Mouse (Mus musculus): ENCODE measurements around the gene Gabbr2. TPM values are rescaled to one million over a fixed set of nuclear protein-coding genes. Genes with fewer than 3 reads are reported as not detected.

Gene Gabbr2
- total and polyA plus RNA-seq, 3 experiments: not detected

GRCm38 (mm10) chr4:47022804-47023603 lies 31.3 kb upstream of the Gabbr2 start:
- peaks cover 2% of the 10 kb centered on the region for H3K9me3 ChIP-seq (replicated peaks; ENCODE audit: low read length)
- H3K27me3 ChIP-seq (replicated peaks): peaks cover 77% of the 10 kb centered on the region
- no peak overlapping the region for H3K4me2 ChIP-seq (ENCODE audit: insufficient read depth, low read depth, poor library complexity, severe bottlenecking)
- no peak for TF ChIP-seq E2F4 (IDR thresholded peaks at IDR 0.05; ENCODE audit: insufficient replicate concordance, low read depth, low read length)
- TF ChIP-seq POLR2AphosphoS2 (IDR thresholded peaks at IDR 0.05; ENCODE audit: low read depth, low read length): no peak
- TF ChIP-seq TBP (conservative IDR thresholded peaks at IDR 0.05; ENCODE audit: low read depth, low read length): no peak
- no peak for TF ChIP-seq RAD21 (IDR thresholded peaks at IDR 0.05; ENCODE audit: low read depth, low read length)
- TF ChIP-seq MAZ (IDR thresholded peaks at IDR 0.05; ENCODE audit: low read depth, low read length): no peak
- no peak for TF ChIP-seq PAX5 (IDR thresholded peaks at IDR 0.05; ENCODE audit: low read length)
- TF ChIP-seq ZMIZ1 (IDR thresholded peaks at IDR 0.05; ENCODE audit: low read depth, low read length): no peak
- no peak for TF ChIP-seq SMC3 (IDR thresholded peaks at IDR 0.05; ENCODE audit: low read depth, low read length)
- TF ChIP-seq POLR2A (IDR thresholded peaks at IDR 0.05; ENCODE audit: low read depth, low read length): no peak
- no peak for DNase-seq (ENCODE audit: extremely low read depth)
- H3K27ac ChIP-seq (ENCODE audit: insufficient read depth, low read depth): no peak overlapping the region
- no peak overlapping the region for H3K9ac ChIP-seq (ENCODE audit: insufficient read depth, low read depth)
- no peaks in the 10 kb centered on the region for H3K79me2 ChIP-seq (replicated peaks; ENCODE audit: control insufficient read depth, extremely low read depth, insufficient read depth, poor library complexity, severe bottlenecking)
- no peaks in the 10 kb centered on the region for H3K36me3 ChIP-seq (replicated peaks in 1 of 2; ENCODE audit: control insufficient read depth in 1 of 2, insufficient read depth in 1 of 2, low read length in 1 of 2)
- H3K4me3 ChIP-seq (replicated peaks in 1 of 3; ENCODE audit: low read depth in 2 of 3, low read length in 2 of 3, poor library complexity in 1 of 3): no peak overlapping the region
- in situ Hi-C loops (cut with MboI; ENCODE audit: low pct_ligation_motif_present, low pct_unique_long_range_greater_than_20kb, low sequenced_read_pairs) (no loop called here), dilution Hi-C loops (cut with MboI; ENCODE audit: extremely low pct_ligation_motif_present, extremely low pct_unique_long_range_greater_than_20kb, low sequenced_read_pairs) (no loop called here)
- H3K4me1 ChIP-seq (ENCODE audit: control insufficient read depth in 1 of 2, insufficient read depth in 2 of 2): no peaks in the 10 kb centered on the region

GRCm38 (mm10) chr4:47020563-47020962 lies 28.9 kb upstream of the Gabbr2 start:
- H3K36me3 ChIP-seq (replicated peaks in 1 of 2; ENCODE audit: control insufficient read depth in 1 of 2, insufficient read depth in 1 of 2, low read length in 1 of 2): no peaks in the 10 kb centered on the region
- H3K79me2 ChIP-seq (replicated peaks; ENCODE audit: control insufficient read depth, extremely low read depth, insufficient read depth, poor library complexity, severe bottlenecking): no peaks in the 10 kb centered on the region
- H3K4me3 ChIP-seq (replicated peaks in 1 of 3; ENCODE audit: low read depth in 2 of 3, low read length in 2 of 3, poor library complexity in 1 of 3): no peak overlapping the region
- H3K4me1 ChIP-seq (ENCODE audit: control insufficient read depth in 1 of 2, insufficient read depth in 2 of 2): no peaks in the 10 kb centered on the region
- H3K9me3 ChIP-seq (replicated peaks; ENCODE audit: low read length): no peaks in the 10 kb centered on the region
- in situ Hi-C loops (cut with MboI; ENCODE audit: low pct_ligation_motif_present, low pct_unique_long_range_greater_than_20kb, low sequenced_read_pairs): no loop called here
- H3K27ac ChIP-seq (ENCODE audit: insufficient read depth, low read depth): no peak overlapping the region
- peak; percentile 41 for DNase-seq (ENCODE audit: extremely low read depth)
- H3K4me2 ChIP-seq (ENCODE audit: insufficient read depth, low read depth, poor library complexity, severe bottlenecking): no peak overlapping the region
- dilution Hi-C loops (cut with MboI; ENCODE audit: extremely low pct_ligation_motif_present, extremely low pct_unique_long_range_greater_than_20kb, low sequenced_read_pairs): no loop called here
- H3K9ac ChIP-seq (ENCODE audit: insufficient read depth, low read depth): no peak overlapping the region
- TF ChIP-seq POLR2AphosphoS2 (IDR thresholded peaks at IDR 0.05; ENCODE audit: low read depth, low read length) (no peak), MAX (IDR thresholded peaks at IDR 0.05; ENCODE audit: low read length) (0 out of 2 replicates have a peak, but pooled peaks have one; percentile 35), MYC (IDR thresholded peaks at IDR 0.05; ENCODE audit: low read depth, low read length) (peak; percentile 82), CTCF (conservative IDR thresholded peaks at IDR 0.05 in 1 of 2, IDR thresholded peaks at IDR 0.05 in 1 of 2; ENCODE audit: low read depth in 2 of 2, low read length in 2 of 2) (peak; percentile 76 to 82), RAD21 (IDR thresholded peaks at IDR 0.05; ENCODE audit: low read depth, low read length) (peak; percentile 69), SMC3 (IDR thresholded peaks at IDR 0.05; ENCODE audit: low read depth, low read length) (peak; percentile 76), IRF4 (IDR thresholded peaks at IDR 0.05; ENCODE audit: low read depth, low read length) (no peak)
- H3K27me3 ChIP-seq (replicated peaks): peaks cover 56% of the 10 kb centered on the region
